Mouse (Mus musculus) lung, postnatal 14 days (tissue): Measurements from ENCODE around the gene Spats1.

Experiments
- DNase-seq: peaks from one replicate; pipeline ENCODE4 v3.0.0; 2021

The Spats1 gene

DNA sequence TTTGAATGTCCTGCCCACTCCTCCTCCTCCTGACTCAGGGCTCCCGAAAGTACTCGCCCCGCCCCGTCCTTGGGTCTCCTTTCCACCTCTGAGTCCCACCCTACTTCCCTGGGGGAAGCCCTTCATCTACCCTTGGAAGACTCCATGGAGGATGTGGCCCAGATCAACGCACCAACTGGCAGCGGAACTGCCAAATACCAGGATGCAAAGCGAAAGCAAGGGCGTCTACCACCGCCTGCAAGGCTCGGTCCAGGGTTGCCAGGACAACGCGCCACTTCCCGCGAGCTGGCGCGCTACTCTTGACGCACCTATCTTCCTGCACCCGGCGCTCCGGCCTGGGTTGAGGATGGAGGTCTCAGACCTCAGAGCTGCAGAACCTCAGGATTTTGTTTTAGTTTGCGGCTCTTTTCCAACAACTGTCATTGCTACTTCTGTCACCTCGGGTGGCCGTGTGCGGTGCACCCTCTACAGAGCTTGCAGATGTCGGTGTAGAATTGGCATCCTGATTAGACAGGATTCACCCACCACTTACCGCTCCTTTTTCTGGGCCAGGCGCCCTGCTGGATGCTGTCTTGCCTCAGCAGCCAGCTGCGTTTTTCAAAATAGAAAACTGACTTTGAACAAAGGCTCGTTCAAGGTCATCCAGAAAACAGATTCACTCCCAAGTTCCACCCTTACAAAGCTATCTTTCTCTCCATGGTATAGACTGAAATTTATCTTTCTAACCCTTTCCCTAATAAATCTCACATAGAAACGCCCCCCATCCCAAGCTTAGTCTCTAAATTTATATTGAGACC, at the start of gene Spats1:
Gene Spats1 (minus strand): TSS at position 747 of the 797 bp plus-strand sequence.
- peak; percentile 38 for DNase-seq

DNA sequence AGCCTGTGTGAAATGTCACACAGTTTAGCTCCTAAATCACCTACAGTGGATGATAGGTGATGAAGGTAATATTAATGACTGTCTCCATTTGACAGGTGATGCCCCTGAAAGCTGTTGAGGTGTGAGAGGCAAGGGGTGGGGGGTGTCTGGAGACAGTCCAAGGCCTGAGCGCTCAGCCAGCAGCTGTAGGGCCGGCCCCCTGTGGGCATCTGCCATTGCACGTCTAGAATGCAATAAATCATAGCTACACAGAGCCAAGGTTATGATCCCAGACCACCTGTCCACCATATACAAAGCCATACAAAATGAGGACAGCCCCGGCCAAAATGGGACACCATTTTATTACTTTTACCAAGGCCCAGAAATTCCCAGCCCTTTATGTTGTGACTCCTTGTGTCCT, 49.7 kb upstream of the Spats1 start:
- no peak for DNase-seq

DNA sequence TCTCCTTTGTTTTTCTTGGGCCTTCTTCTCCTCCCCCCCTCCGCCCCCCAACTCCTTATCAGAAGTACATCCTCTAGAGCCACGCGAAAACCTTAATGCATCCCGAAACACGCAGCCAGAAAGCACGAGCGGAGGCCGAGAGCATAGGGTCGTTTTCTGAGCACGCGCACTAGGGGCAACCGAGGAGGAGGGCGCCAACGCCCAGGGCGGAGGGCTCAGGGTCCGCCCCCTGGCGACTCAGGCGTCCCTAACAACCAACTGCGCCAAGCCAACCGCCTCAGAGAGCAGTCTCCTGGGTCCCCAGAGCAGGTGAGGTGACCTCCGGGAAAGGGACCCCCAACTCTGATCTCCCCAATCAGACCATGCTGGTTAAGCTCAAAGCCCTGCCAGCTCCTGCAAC, 48.0 kb upstream of the Spats1 start, which contains the start of gene Tcte1:
Gene Tcte1 (plus strand): TSS at position 172 of the 400 bp plus-strand sequence.
- DNase-seq, result peak; percentile 15

DNA sequence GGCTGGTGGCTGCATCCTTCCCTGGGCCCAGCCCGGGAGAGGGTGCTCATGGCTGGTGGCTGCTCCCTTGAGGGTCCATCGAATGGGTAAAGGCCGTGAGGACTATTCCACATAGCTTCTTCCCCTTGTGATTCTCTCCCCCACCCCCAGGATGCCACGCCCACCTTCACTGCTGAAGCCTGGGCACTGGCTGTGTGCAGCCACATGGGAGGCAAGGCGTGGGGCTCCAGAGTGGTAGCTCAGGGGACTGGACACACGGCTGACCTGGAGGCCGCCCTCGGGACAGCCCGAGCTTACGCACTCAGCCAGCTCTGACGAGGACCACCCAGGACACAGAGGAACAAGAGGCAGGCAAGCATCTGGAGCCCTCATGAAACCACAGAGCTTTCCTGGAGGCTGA, 44.9 kb upstream of the Spats1 start:
- no peak for DNase-seq

DNA sequence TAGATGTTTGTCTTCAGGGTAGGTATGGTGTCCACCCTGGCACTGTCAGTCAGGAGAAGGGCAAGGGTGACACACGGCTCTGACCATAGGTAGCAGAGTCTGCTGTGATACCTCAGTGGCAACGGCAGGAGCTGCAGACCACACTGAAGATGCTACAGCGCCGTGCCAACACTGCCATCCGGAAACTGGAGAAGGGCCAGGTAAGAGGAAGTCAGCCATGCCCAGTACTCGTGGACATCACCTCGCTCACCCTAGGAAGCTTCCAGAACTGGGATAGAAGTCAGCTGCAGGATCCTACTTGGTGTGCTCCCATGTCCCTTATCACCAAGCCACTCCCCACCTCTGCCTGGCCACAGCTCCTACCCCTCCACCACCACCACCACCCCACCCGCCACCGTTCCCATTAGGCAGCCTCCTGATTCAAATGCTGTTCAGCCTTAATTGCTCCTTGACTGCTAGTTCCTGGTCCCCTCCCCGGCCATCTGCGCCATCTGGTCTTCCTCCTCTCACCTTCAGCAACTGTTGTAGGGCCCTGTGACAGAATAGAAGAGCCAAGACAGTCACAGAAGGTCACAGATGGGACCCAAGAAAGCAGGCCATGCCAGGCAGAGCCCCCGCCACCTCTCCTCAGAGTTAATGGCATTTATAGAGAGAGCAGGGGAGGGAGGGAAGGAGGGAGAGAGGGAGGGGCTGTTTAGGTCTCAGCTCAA, 43.7 kb upstream of the Spats1 start:
- no peak for DNase-seq

DNA sequence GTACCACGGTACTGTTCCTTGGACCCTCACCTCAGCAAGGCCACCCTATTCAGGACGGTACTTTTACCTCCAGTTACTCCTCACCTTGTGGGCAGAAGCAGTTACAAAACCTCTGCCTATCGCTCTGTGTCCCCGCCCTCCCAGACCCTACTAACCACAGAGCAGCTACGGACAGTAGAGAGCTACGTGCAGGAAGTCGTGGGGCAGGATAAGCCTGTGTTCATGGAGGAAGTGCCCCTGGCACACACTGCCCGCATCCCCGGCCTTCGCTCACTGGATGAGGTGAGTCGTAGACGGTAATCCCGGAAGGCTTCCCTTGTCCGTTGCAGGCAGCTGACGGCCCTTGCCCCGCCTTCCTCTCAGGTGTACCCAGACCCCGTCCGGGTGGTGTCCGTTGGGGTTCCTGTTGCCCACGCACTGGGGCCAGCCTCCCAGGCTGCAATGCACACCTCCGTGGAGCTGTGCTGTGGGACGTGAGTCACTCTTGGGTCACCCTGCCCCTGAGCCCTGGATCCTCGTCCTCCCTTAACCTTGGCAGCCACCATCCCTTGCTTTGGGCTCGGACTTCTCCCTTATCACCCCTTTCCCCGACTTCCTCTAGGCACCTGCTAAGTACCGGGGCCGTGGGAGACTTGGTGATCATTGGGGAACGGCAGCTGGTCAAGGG, 42.5 kb upstream of the Spats1 start:
- DNase-seq, result no peak

DNA sequence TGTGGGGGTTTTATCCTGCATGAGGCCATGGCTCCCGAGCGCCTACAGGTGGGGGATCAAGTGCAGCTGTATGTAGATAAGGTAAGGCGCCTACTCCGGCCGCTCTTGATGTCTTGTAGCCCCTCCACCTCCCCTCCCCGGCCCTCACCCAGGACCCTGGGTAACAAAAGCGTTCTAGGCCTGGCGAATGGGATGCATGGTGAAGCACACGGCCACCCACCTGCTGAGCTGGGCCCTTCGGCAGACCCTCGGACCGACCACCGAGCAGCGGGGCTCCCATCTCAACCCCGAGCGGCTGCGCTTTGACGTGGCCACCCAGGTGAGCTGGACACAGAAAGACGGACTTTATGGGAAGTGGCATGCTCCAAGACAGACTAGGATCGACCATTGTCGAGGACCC, 41.9 kb upstream of the Spats1 start:
- DNase-seq, result no peak

DNA sequence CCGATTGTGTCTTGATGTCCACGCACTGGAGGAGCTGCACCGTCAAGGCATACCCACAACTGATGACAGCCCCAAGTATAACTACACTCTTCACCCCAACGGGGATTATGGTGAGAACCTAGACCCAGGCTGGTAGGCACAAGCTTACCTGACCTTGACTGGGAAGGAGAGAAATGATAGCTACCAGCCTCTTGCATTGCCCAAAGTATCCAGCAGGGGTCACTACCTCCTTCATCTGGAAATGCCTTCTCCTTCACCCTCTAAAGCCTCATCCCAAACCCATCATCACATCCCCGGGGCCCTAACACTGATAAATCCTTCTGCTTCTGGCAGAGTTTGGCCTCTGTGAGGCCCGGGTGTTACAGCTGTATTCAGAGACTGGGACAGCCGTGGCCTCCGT, 41.3 kb upstream of the Spats1 start:
- DNase-seq, result peak; percentile 81

DNA sequence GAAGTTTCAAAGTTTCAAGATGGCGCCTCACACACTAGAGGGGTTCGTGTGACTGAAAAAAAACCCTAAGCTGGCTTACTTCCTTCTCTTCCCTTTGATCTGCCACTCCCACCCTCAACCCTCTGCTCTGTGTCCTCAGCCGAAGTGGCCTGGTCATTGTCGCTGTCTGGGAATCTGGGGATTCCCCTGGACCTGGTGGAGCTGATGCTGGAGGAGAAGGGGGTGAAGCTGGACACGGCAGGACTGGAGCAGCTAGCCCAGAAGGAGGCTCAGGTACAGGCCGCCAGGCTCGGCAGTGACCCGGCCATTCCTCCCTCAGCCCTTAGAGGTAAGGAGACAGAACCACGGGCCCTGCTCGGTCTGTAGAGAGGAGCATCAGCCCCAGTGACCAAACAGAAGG, 40.6 kb upstream of the Spats1 start:
- no peak for DNase-seq

DNA sequence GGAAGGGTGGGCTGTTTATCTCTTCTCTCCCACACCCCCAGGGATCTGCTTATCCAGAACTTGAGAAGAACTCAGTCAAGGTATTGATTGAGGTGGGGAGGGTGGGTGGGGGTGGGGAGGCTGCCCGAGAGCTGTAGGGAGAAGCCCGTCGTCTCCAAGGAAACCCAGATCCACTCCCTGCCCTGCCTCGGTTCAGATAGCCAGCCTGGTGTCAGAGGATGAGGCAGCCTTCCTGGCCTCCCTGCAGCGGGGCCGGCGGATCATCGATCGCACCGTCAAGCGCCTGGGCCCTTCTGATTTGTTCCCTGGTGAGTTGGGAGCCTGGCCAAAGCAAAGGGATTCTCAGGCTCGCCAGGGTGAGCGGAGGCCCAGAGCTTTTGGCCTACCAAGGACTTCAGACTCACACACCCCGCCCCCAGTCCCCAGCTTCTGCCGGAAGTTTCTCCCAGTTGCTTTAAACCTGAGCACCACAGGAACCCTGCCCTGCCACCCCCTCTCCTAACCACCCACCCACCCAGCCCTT, 40.0 kb upstream of the Spats1 start:
- DNase-seq, result no peak

DNA sequence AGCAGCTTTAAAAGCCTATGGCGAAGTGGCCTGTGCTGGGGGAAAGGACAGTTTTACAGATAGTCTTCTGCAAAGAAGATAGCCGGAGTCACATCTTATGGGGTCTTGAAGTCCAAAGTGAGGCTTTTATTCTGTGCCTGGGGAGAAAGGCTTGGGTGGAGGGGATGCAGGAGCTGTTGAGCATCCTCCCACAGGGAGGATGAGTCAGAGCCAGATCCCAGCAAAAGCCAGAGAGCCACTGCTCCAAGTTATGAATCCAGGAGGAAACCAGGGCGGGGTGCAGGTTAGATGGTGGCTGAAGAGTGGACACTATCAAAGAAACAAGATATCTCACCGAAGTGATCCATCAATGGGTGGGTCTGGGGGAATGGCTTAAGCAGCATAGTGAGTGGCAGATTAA, 36.5 kb upstream of the Spats1 start:
- no peak for DNase-seq

DNA sequence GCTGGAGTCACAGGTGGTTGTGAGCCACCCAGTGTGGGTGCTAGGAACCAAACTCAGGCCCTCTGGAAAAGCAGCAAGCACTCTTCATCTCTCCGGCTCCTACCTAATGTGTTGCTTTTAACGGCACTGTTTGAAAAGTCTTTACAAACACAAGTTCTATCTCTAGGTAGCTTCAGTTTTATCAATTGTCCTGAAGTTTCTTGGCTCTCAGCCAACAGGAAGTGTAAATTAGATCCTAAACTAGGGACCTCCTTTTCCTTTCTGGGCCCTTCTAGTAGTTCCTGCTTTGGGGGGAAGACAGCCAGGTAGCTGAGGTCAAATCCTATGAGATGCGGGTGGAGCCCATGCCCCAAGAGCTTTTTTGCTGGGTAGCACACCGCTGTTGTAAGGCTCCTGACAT, 35.7 kb upstream of the Spats1 start:
- DNase-seq, result no peak

DNA sequence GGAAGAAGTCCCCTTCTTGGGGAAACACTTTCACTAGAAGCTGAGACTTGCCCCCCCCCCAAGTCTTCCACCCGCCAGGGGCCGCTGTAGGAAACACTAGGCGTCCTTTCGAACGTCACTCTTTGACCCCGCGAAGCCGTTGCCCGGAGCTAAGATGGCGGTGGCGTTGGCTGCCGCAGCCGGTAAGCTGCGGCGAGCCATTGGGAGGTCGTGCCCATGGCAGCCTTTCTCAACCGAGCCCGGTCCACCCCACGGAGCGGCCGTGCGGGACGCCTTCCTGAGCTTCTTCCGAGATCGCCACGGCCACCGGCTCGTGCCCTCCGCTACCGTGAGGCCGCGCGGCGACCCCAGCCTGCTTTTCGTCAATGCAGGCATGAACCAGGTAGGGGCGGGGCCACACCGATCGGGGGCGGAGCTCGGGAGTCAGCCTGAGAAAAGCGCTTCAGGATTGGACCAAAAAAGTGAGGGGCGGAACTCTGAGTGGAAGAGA, 31.5 kb upstream of the Spats1 start, which contains the start of gene Aars2:
Gene Aars2 (plus strand): TSS at position 142 of the 490 bp plus-strand sequence.
- DNase-seq, result peak; percentile 97

DNA sequence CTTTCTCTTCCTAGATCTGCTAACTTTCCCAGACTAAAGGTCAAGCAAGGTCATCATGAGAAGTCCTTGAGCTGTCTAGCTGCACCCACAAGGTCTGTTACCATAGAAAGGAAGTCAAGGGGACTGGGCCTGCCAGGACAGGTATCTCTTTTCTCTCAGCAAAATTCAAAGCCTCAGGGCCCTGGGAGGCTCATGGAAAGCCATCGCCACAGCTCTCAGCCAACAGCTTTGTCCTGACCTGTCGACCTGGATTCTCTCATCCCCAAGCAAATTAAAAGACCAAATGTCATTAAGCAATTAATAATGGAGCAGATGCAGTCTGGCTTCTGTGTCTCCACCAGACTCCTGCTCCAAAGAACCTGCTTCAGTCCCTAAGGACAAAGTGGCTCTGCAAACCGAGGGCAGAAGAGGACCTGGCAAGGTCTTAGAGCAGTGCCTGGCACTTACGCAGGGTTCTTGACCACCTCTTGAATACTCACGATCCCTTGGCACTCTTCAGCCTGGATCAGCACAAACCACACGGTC, 30.8 kb upstream of the Spats1 start:
- DNase-seq, result no peak

DNA sequence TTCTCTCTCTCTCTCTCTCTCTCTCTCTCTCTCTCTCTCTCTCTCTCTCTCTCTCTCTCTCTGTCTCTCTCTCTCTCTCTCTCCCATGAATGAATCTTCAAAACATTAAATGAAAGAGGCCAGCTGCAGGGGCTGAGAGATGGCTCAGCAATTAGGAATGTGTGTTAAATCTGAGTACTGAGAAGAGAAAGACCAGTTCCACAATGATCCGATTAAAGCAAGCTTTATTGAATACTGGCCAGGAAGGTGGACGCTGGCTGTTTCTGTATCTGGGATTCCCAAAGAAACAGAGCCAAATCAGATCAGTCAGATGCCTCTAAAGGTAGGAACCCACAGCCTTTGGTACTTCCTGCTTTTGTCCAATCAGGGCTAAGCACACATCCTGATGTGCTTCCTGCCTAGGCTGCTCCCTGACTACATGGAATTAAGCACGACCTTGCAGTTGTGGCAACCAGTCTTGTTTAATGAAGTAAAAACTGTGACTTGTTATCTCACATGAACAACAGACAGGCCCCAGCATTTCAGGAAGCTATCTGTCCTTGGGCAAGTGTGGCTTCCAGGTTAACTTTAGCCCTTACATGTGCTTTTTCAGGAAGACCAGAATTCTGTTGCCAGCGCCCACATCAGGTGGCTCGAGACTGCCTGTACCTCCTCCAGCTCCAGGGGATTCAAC, 28.2 kb upstream of the Spats1 start:
- no peak for DNase-seq

DNA sequence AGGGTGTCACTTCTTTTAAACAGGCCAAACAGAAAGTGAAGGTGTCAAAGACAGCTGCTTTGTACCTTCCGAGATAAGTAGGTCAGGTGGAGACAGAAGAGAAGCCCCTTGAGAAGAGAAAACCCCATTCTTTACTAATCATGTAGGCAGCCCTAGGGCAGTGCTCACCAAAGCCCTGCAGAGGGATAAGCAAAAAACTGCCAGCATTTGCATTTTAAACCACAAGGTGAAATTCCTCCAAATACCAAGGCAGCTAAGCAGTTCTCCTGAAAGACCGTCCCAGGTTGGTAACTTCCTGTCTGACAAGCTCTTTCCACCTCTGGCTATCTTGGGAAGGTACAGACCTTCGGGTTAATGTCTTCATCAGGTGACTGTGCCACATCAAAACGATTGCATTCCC, 27.1 kb upstream of the Spats1 start:
- no peak for DNase-seq

DNA sequence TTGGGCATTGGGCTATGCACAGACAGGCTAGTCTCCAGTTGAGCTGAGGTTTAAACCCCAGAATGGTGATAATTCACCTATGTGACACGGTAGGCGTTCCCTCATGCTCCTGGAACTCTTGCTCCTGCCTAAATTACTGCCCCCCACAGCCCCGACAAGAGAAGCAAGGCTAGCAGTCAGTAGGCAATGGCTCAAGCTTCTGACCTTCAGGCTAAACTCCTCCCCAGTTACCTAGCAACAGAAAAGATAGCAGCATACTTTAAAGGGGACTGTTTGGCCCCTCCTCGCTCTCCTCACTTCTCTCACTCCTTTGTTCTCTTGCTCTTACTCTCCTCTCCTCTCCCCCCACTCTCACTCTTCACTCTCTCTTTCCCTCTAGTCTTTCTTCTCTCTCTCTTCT, 25.8 kb upstream of the Spats1 start:
- DNase-seq, result no peak

DNA sequence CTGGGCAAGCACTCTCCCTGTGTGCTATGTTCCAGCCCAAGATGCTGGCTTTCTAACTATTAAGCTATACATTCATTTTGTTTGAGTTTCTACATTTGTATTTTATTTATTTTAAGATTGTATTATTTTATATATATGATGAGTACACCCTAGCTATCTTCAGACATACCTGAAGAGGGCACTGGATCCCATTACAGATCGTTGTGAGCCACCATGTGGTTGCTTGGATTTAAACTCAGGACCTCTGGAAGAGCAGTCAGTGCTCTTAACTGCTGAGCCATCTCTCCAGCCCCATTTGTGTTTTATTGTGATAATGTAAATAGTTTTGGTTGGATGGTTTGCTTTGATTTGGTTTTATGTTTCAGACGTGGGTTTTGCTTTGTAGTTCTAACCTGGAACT, 24.3 kb upstream of the Spats1 start:
- DNase-seq, result no peak

DNA sequence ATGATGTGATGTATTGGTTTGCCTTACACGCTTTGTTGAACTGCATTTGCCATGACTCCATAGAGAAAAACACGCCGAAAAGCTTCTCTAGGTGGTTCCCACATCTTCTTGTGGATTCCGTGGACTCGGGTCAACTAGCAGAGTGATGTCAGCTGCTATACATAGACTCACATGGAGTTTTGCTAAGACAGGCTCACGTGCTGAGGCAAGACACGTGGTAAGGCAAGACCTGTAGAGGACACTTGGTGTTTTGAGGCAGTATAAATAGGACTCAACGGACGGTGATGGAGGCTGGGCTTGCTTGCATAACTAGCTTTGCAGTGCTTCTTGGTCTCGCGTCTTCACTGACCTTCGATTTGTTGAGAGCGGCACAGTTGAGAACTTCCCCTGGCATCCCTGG, 23.2 kb upstream of the Spats1 start:
- DNase-seq, result no peak

DNA sequence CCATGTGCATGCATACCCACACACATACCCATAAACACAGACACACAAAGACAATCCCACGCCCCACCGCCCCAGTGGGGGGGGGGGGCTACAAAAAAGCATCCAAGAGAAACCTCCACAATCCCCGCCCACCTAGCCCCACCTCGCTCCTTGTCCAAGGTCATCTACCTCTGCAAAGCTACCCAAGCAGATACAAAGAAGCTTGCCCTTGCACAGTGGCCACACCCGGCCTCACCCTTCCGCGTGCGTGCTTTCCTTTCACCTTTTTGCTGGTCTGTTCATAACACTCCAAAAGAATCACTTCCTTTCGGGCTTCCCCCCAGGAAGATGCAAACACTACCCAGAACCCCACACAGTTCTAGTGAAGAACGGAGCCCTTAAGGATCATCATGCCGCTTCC, 20.2 kb upstream of the Spats1 start:
- DNase-seq, result no peak

DNA sequence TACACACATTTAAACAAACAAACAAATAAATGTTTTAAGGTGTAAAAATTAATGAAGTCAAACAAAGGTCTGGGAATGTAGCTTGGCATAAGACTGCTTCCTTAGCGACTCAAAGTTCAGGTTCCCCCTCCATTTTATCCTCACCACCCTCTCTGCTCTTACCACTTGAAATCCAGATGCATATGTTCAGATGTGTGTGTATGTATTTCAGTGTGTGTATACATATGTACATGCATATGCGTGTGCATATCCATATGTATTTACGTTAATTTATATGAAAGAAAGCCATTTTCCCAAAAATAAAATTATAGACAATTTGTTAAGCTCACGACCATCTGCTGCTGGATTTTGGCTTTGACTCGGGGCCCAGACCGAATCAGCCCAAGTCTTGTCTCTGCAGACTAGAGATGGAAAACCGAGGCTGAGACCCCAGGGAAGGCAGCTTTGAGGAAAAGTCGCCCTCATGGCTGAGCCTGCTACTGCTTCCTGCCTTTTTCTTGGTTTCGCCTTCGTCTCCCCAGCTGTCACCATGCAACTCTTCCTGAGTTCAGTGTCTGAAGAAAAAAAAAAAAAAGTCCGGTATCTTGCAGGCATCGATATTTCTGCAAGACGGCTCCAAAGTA, 15.4 kb upstream of the Spats1 start:
- DNase-seq, result no peak

DNA sequence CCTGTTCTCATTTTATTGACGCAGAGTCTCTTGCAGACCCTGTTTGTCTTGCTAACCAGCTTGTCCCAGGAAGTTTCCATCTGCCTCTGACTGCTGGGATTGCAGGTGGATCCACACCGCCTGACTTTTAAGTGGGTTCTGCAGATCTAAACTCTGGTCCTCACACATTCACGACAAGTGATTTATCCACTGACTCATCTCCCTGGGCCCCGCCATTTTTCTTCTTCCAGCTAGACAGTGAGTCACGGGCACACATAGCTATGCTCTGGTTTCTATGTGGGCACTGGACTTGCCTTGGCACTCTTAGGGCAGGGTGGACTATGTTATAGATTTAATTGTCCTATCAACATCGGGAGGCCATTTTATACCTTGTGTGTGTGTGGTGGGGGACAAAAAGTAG, 14.5 kb upstream of the Spats1 start:
- no peak for DNase-seq
